Comparison of ENCODE assay signal across 22 mouse cellular contexts in the genomic region with DNA sequence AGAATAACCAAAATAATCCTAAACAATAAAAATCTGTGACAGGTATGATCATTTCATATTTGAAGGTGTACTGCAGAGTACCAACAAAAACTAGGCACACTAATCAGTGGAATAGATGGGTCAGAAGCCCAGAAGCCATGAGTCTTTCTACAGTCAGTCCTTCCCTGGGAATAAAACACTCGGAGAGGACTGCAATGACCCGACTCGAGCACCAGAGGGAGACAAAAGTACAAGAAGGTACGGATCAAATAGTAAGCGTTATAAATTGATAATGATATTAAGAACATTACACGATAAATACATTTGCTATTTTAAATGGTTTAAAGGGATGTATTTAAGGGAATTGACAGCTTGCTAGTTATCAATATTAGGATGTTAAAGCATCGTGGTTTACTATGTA. TPM values are rescaled to one million over a fixed set of nuclear protein-coding genes. Genes with fewer than 3 reads are reported as not detected.
DNase-seq lines count a peak whose midpoint lies in the region; ATAC-seq and TF ChIP-seq lines count a peak whose summit lies in the region.
"Had no signal": no experiment of that assay in that cellular context is flagged by ENCODE, and none has a peak within 500 bp of the region (broad histone marks: within the 10 kb centered on the region; RNA-seq: fewer than 3 reads in every experiment).

No protein-coding gene starts in this region.

- no peak overlapping the region for H3K27ac ChIP-seq in liver, adult 2 months (replicated peaks; ENCODE audit: insufficient read depth, low read depth, low read length)
- H3K27ac ChIP-seq in liver, postnatal 0 days (ENCODE audit: low read depth) = no peak overlapping the region
- no peak overlapping the region for H3K27ac ChIP-seq in neural tube, embryonic 15.5 days (replicated peaks)
- H3K27ac ChIP-seq: heart, embryonic 15.5 days; hindbrain, embryonic 14.5 days; liver, embryonic 14.5 days had no signal

- no peak overlapping the region for H3K4me3 ChIP-seq in liver, adult 2 months (ENCODE audit: insufficient read depth, low read depth, low read length)
- H3K4me3 ChIP-seq in liver, postnatal 0 days (ENCODE audit: low read depth, low read length) = no peak overlapping the region
- H3K4me3 ChIP-seq in neural tube, embryonic 15.5 days (replicated peaks) = no peak overlapping the region
- H3K4me3 ChIP-seq: heart, embryonic 15.5 days had no signal

- no peaks in the 10 kb centered on the region for H3K27me3 ChIP-seq in liver, adult 2 months (ENCODE audit: control insufficient read depth, insufficient read depth, low read length)
- no peaks in the 10 kb centered on the region for H3K27me3 ChIP-seq in liver, postnatal 0 days (ENCODE audit: insufficient read depth, low read length)
- no peaks in the 10 kb centered on the region for H3K27me3 ChIP-seq in neural tube, embryonic 15.5 days (replicated peaks)
- H3K27me3 ChIP-seq: heart, embryonic 15.5 days had no signal

- TF ChIP-seq POLR2A in liver, adult 2 months (IDR thresholded peaks at IDR 0.05; ENCODE audit: extremely low read depth, insufficient read depth, low read length) = no peak

- peak; percentile 0 for DNase-seq in embryo, embryonic 11 days
- no peak for DNase-seq in embryo, embryonic 10 days (ENCODE audit: low spot score)
- peak; percentile 4 for DNase-seq in liver, adult 2 months (ENCODE audit: extremely low read depth, low read depth, low spot score)
- DNase-seq in liver, postnatal 0 days = no peak
- peak; percentile 47 for DNase-seq in R1 (ENCODE audit: low read depth, low spot score)
- DNase-seq: adrenal gland, postnatal 25 days; B cell, adult 2 months; cerebellum, postnatal 25 days; left cerebral cortex, postnatal 4 days; lung, postnatal 36 days had no signal

- no peak overlapping the region for H3K9ac ChIP-seq in liver, adult 2 months (ENCODE audit: low read depth, low read length)
- H3K9ac ChIP-seq in liver, postnatal 0 days (replicated peaks) = no peak overlapping the region
- H3K9ac ChIP-seq in neural tube, embryonic 15.5 days (replicated peaks) = no peak overlapping the region
- H3K9ac ChIP-seq: heart, embryonic 15.5 days; hindbrain, embryonic 14.5 days; liver, embryonic 14.5 days had no signal

- no peaks in the 10 kb centered on the region for H3K9me3 ChIP-seq in liver, postnatal 0 days (ENCODE audit: low read length)
- H3K9me3 ChIP-seq in neural tube, embryonic 15.5 days (replicated peaks) = peaks cover 5% of the 10 kb centered on the region; the same call in 1 of the 2 replicates
- H3K9me3 ChIP-seq: heart, embryonic 15.5 days had no signal

- no peaks in the 10 kb centered on the region for H3K4me1 ChIP-seq in liver, adult 2 months (ENCODE audit: control insufficient read depth, insufficient read depth, low read length)
- H3K4me1 ChIP-seq in liver, postnatal 0 days (ENCODE audit: insufficient read depth) = no peaks in the 10 kb centered on the region
- H3K4me1 ChIP-seq in neural tube, embryonic 15.5 days = no peaks in the 10 kb centered on the region
- H3K4me1 ChIP-seq: heart, embryonic 15.5 days had no signal

- no peak overlapping the region for H3K4me2 ChIP-seq in liver, postnatal 0 days (ENCODE audit: low read depth, low read length)
- no peak overlapping the region for H3K4me2 ChIP-seq in neural tube, embryonic 15.5 days
- H3K4me2 ChIP-seq: heart, embryonic 15.5 days; hindbrain, embryonic 14.5 days had no signal

- 33% methylated on average over 7 of the region's 7 CpGs for WGBS in liver, adult 2 months
- WGBS in liver, postnatal 0 days (ENCODE audit: insufficient replicate concordance) = 41% methylated on average over 7 of the region's 7 CpGs
- WGBS in neural tube, embryonic 15.5 days = 47% methylated on average over 7 of the region's 7 CpGs

- no peaks in the 10 kb centered on the region for H3K79me2 ChIP-seq in liver, adult 2 months (ENCODE audit: control insufficient read depth, insufficient read depth, low read length)

- no peak for TF ChIP-seq EP300 in liver, postnatal 0 days (IDR thresholded peaks at IDR 0.05; ENCODE audit: low read depth)

- no peak for TF ChIP-seq CTCF in liver, adult 2 months (IDR thresholded peaks at IDR 0.05; ENCODE audit: low read depth, low read length)
- no peak for TF ChIP-seq CTCF in liver, postnatal 0 days (IDR thresholded peaks at IDR 0.05; ENCODE audit: low read depth)

- no peaks in the 10 kb centered on the region for H3K36me3 ChIP-seq in liver, adult 2 months (ENCODE audit: control insufficient read depth, insufficient read depth, low read length)
- no peaks in the 10 kb centered on the region for H3K36me3 ChIP-seq in liver, postnatal 0 days (replicated peaks; ENCODE audit: insufficient read depth, low read length)
- H3K36me3 ChIP-seq in neural tube, embryonic 15.5 days = no peaks in the 10 kb centered on the region
- H3K36me3 ChIP-seq: heart, embryonic 15.5 days had no signal

- no peak for ATAC-seq in liver, postnatal 0 days
- ATAC-seq in megakaryocyte-erythroid progenitor cell, adult 5-6 weeks (replicated peaks; ENCODE audit: low FRiP score, low TSS enrichment, poor library complexity, severe bottlenecking) = peak; percentile 59; the same call in 1 of the 2 replicates
- no peak for ATAC-seq in neural tube, embryonic 15.5 days (ENCODE audit: low FRiP score)
- no peak for ATAC-seq in megakaryocyte, adult 5-6 weeks (ENCODE audit: poor library complexity, severe bottlenecking)

RNA-seq across cellular contexts. Expression of a gene that starts 22.9 kb away (rescaled TPM):
- total RNA-seq in liver, adult 2 months (2014; rRNA removed) = not detected in 2 replicates
- polyA plus RNA-seq in liver, adult 2 months (2012; rRNA removed) = not detected in 2 replicates
- not detected in 2 replicates for polyA plus RNA-seq in liver, postnatal 0 days (2015; fragmentation: Nextera tagmentation; extraction: Ambion mirVana)
- total RNA-seq in megakaryocyte-erythroid progenitor cell, adult 5-6 weeks (2014; fragmentation: Nextera tagmentation) = not detected in 2 replicates
- total RNA-seq in megakaryocyte-erythroid progenitor cell, adult 5-6 weeks (2017) = not detected in 2 replicates
- polyA plus RNA-seq in neural tube, embryonic 15.5 days (2015; fragmentation: Nextera tagmentation; extraction: Ambion mirVana) = not detected in 2 replicates
- total RNA-seq in megakaryocyte, adult 5-6 weeks (2015) = not detected in 2 replicates
- not detected in 2 replicates for total RNA-seq in megakaryocyte, adult 5-6 weeks (2017)
- total RNA-seq: adrenal gland, postnatal 25 days; layer of hippocampus, postnatal 25 days; left cerebral cortex, postnatal 4 days; monocyte, adult 5-6 weeks had no signal
- polyA plus RNA-seq: gonadal fat pad, adult 2 months; heart, embryonic 15.5 days; hindbrain, embryonic 14.5 days; kidney, embryonic 16.5 days; liver, embryonic 14.5 days; neural tube, embryonic 14.5 days; testis, adult 2 months had no signal

RNA-seq across cellular contexts. Expression of a gene that starts 25.5 kb away (rescaled TPM):
- total RNA-seq in liver, adult 2 months (2014; rRNA removed) = not detected in 2 replicates
- not detected in 2 replicates for polyA plus RNA-seq in liver, adult 2 months (2012; rRNA removed)
- not detected in 2 replicates for polyA plus RNA-seq in liver, postnatal 0 days (2015; fragmentation: Nextera tagmentation; extraction: Ambion mirVana)
- not detected in 2 replicates for total RNA-seq in megakaryocyte-erythroid progenitor cell, adult 5-6 weeks (2014; fragmentation: Nextera tagmentation)
- not detected in 2 replicates for total RNA-seq in megakaryocyte-erythroid progenitor cell, adult 5-6 weeks (2017)
- not detected in 2 replicates for polyA plus RNA-seq in neural tube, embryonic 15.5 days (2015; fragmentation: Nextera tagmentation; extraction: Ambion mirVana)
- total RNA-seq in megakaryocyte, adult 5-6 weeks (2015) = not detected in 2 replicates
- total RNA-seq in megakaryocyte, adult 5-6 weeks (2017) = not detected in 2 replicates
- total RNA-seq: adrenal gland, postnatal 25 days; layer of hippocampus, postnatal 25 days; left cerebral cortex, postnatal 4 days; monocyte, adult 5-6 weeks had no signal
- polyA plus RNA-seq: gonadal fat pad, adult 2 months; heart, embryonic 15.5 days; hindbrain, embryonic 14.5 days; kidney, embryonic 16.5 days; liver, embryonic 14.5 days; neural tube, embryonic 14.5 days; testis, adult 2 months had no signal

RNA-seq across cellular contexts. Expression of a gene that starts 27.3 kb away (rescaled TPM):
- total RNA-seq in liver, adult 2 months (2014; rRNA removed) = not detected in 2 replicates
- polyA plus RNA-seq in liver, adult 2 months (2012; rRNA removed) = not detected in 2 replicates
- not detected in 2 replicates for polyA plus RNA-seq in liver, postnatal 0 days (2015; fragmentation: Nextera tagmentation; extraction: Ambion mirVana)
- not detected in 2 replicates for total RNA-seq in megakaryocyte-erythroid progenitor cell, adult 5-6 weeks (2014; fragmentation: Nextera tagmentation)
- total RNA-seq in megakaryocyte-erythroid progenitor cell, adult 5-6 weeks (2017) = not detected in 2 replicates
- not detected in 2 replicates for polyA plus RNA-seq in neural tube, embryonic 15.5 days (2015; fragmentation: Nextera tagmentation; extraction: Ambion mirVana)
- total RNA-seq in megakaryocyte, adult 5-6 weeks (2015) = not detected in 2 replicates
- not detected in 2 replicates for total RNA-seq in megakaryocyte, adult 5-6 weeks (2017)
- total RNA-seq: adrenal gland, postnatal 25 days; layer of hippocampus, postnatal 25 days; left cerebral cortex, postnatal 4 days; monocyte, adult 5-6 weeks had no signal
- polyA plus RNA-seq: gonadal fat pad, adult 2 months; heart, embryonic 15.5 days; hindbrain, embryonic 14.5 days; kidney, embryonic 16.5 days; liver, embryonic 14.5 days; neural tube, embryonic 14.5 days; testis, adult 2 months had no signal

RNA-seq across cellular contexts. Expression of a gene that starts 34.1 kb away (rescaled TPM):
- not detected in 2 replicates for total RNA-seq in liver, adult 2 months (2014; rRNA removed)
- not detected in 2 replicates for polyA plus RNA-seq in liver, adult 2 months (2012; rRNA removed)
- polyA plus RNA-seq in liver, postnatal 0 days (2015; fragmentation: Nextera tagmentation; extraction: Ambion mirVana) = not detected in 2 replicates
- total RNA-seq in megakaryocyte-erythroid progenitor cell, adult 5-6 weeks (2014; fragmentation: Nextera tagmentation) = not detected in 2 replicates
- not detected in 2 replicates for total RNA-seq in megakaryocyte-erythroid progenitor cell, adult 5-6 weeks (2017)
- not detected in 2 replicates for polyA plus RNA-seq in neural tube, embryonic 15.5 days (2015; fragmentation: Nextera tagmentation; extraction: Ambion mirVana)
- total RNA-seq in megakaryocyte, adult 5-6 weeks (2015) = not detected in 2 replicates
- total RNA-seq in megakaryocyte, adult 5-6 weeks (2017) = not detected in 2 replicates
- total RNA-seq: adrenal gland, postnatal 25 days; layer of hippocampus, postnatal 25 days; left cerebral cortex, postnatal 4 days; monocyte, adult 5-6 weeks had no signal
- polyA plus RNA-seq: gonadal fat pad, adult 2 months; heart, embryonic 15.5 days; hindbrain, embryonic 14.5 days; kidney, embryonic 16.5 days; liver, embryonic 14.5 days; neural tube, embryonic 14.5 days; testis, adult 2 months had no signal

RNA-seq across cellular contexts. Expression of a gene that starts 52.9 kb away (rescaled TPM):
- total RNA-seq in liver, adult 2 months (2014; rRNA removed) = not detected in 2 replicates
- not detected in 2 replicates for polyA plus RNA-seq in liver, adult 2 months (2012; rRNA removed)
- polyA plus RNA-seq in liver, postnatal 0 days (2015; fragmentation: Nextera tagmentation; extraction: Ambion mirVana) = not detected in 2 replicates
- total RNA-seq in megakaryocyte-erythroid progenitor cell, adult 5-6 weeks (2014; fragmentation: Nextera tagmentation) = not detected in 2 replicates
- not detected in 2 replicates for total RNA-seq in megakaryocyte-erythroid progenitor cell, adult 5-6 weeks (2017)
- polyA plus RNA-seq in neural tube, embryonic 15.5 days (2015; fragmentation: Nextera tagmentation; extraction: Ambion mirVana) = not detected in 2 replicates
- not detected in 2 replicates for total RNA-seq in megakaryocyte, adult 5-6 weeks (2015)
- not detected in 2 replicates for total RNA-seq in megakaryocyte, adult 5-6 weeks (2017)
- total RNA-seq: adrenal gland, postnatal 25 days; layer of hippocampus, postnatal 25 days; left cerebral cortex, postnatal 4 days; monocyte, adult 5-6 weeks had no signal
- polyA plus RNA-seq: gonadal fat pad, adult 2 months; heart, embryonic 15.5 days; hindbrain, embryonic 14.5 days; kidney, embryonic 16.5 days; liver, embryonic 14.5 days; neural tube, embryonic 14.5 days; testis, adult 2 months had no signal

Comparison
In these comparisons a context has a peak if more than half of its experiments do, and no peak if none do; other contexts are left out.
1. DNase-seq: peak in embryo, embryonic 11 days (single experiment), liver, adult 2 months (single experiment) and R1 (single experiment); none in embryo, embryonic 10 days (single experiment) and liver, postnatal 0 days (single experiment).